Mouse (Mus musculus): ENCODE data around the gene 4931428F04Rik. TPM values are rescaled to one million over a fixed set of nuclear protein-coding genes. Genes with fewer than 3 reads are reported as not detected.
"Not testable (repeated sequence)": the region's sequence is repeated elsewhere in the genome, so short reads cannot be mapped to it uniquely, and the experiment has no call there.

4931428F04Rik gene
- total RNA-seq, 2 experiments from 2014 or later = 1.8 to 2.0 TPM

DNA sequence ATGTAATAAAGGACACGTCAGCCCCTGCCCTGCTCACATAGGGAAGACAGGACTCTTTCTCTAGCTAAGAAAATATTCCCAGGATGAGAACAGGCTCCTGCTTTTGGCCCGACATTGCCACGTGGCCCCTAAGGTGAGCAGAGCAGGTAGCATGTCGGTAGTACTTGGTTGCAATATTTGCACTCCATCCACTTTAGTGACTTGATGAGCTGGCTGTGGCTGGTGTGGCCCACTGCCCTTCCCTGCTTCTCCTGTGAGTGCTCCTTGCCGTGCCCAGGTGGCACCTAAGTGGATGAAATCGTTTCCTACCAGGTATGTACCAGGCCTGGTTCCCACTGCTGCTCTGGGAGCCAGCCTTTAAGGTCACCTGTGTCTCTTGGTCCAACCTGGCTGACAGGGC, 37.7 kb downstream of the 4931428F04Rik start:
- intact Hi-C loops (cut with DNase I) = loop anchor here (5.0 kb wide), 1 partner anchor 40 kb away; no protein-coding TSS in a partner anchor
- no peak for DNase-seq (ENCODE audit: low spot score)

- intact Hi-C loops (cut with DNase I) = no loop called here
- no peak for DNase-seq (ENCODE audit: low spot score)
These were observed 48.6 kb downstream of the 4931428F04Rik start for GRCm38 (mm10) chr8:105241016-105241415.

DNA sequence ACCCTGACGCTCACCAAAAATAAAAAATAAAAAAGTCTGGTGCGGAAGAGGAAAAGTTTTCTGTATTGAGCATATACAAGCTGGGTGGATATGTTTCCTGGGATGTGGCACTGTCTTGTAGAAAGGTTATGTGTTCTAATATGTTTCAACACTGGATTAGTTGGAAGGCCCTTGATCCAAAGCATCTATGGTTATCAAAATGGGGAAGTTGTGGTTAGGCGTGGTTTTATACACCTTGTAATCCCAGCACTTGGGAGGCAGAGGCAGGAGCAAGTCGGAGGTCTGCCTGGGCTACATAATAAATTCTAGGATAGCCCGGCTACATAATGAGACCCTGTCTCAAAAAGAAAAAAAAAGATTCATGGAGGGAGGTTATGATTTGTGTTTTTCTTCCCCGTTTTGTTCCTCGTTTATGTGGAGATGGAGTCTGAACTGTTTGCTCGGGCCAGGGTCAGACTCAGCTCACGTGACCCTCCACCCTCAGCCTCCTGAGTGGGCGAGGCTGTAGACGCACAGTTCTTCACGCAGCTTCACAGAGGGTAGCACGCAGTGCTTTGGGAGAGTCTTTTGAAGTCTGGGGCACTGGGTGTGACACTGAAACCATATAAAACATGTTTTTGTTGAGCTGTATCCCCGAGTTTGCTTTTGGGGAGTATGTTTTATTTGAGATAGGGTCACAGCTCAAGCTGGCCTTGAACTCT, 52.1 kb downstream of the 4931428F04Rik start:
- intact Hi-C loops (cut with DNase I) = no loop called here
- DNase-seq (ENCODE audit: low spot score) = no peak

GRCm38 (mm10) chr8:105235206-105235605, 54.5 kb downstream of the 4931428F04Rik start:
- DNase-seq (ENCODE audit: low spot score) = no peak
- intact Hi-C loops (cut with DNase I) = no loop called here

DNA sequence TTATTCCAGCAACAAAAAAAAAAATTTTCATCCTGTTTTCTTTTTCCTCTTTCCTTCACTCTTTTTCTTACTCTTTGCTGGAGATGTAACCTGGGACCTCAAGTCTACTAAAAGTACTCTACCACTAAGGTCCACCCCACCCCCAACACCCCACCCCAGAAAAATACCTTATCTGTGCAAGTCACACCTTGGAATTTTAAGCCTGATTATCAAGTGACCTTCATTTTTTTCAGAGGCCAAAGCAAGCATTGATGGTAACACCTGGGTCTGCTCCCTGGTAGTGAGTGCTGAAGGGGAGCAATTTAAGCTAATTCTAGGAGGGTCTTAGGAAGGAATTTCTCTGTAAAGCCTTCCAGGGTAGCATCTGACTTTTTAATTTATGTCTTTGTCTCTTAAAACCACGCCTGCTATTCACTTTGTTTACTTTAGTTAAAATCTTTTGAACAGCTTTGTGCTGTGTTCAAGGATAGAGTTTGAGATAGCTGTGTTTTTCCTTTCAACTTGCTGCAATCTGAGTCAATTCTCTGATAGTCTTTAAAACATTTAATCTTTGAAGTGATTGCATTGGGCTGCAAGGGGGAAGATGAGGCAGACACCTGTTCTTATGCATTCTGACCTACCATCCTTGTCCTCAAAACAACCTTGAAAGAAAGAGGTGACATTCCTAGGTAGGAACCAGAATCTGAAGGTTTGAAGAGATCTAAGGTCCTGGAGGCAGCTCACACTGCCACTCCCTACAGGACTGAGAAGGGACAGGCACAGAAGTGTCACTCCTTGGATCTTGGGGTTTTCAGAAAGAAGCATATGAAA, 56.3 kb downstream of the 4931428F04Rik start:
- DNase-seq (ENCODE audit: low spot score) = no peak
- intact Hi-C loops (cut with DNase I) = no loop called here

GRCm38 (mm10) chr8:105232321-105232693, 57.4 kb downstream of the 4931428F04Rik start:
- DNase-seq (ENCODE audit: low spot score); intact Hi-C loops (cut with DNase I): not testable (repeated sequence)

- no peak for DNase-seq (ENCODE audit: low spot score)
- intact Hi-C loops (cut with DNase I) = no loop called here
These were observed 58.0 kb downstream of the 4931428F04Rik start for GRCm38 (mm10) chr8:105231503-105232320.

Small RNA genes lying within 50 kb of the gene (microRNA-seq; reads per million reads assigned to microRNA genes)
- gene Gm27320 = not detected
- gene Mir328 = 2,070 reads per million, percentile 85 among the genes with 10 or more reads in this experiment

Other genes starting within 250 kb of the 4931428F04Rik start
- gene Ces3a, start 241.3 kb downstream of the 4931428F04Rik start, total RNA-seq (2021) = not detected
- under 1 TPM in 1 of 2 experiments, not detected in 1; 0.23 TPM for gene Ces3b, start 206.1 kb downstream of the 4931428F04Rik start, total RNA-seq (2021)
- gene Ces4a, start 158.1 kb downstream of the 4931428F04Rik start, total RNA-seq (2021) = not detected
- gene Cbfb, start 119.2 kb downstream of the 4931428F04Rik start, total RNA-seq (2021) = 10 to 100 TPM; 20.2 to 26.8 TPM
- gene D230025D16Rik, start 64.7 kb downstream of the 4931428F04Rik start, total RNA-seq (2021) = 10 to 100 TPM; 18.5 to 19.5 TPM
- gene B3gnt9, start 34.7 kb downstream of the 4931428F04Rik start, total RNA-seq (2021) = 1 to 10 TPM; 4.1 to 4.9 TPM
- 1 to 10 TPM; 4.4 to 6.9 TPM for gene Tradd, start 25.3 kb downstream of the 4931428F04Rik start, total RNA-seq (2021)
- gene Fbxl8, start 25.2 kb downstream of the 4931428F04Rik start, total RNA-seq (2021) = 1 to 10 TPM; 2.4 to 2.7 TPM
- gene Hsf4, start 20.1 kb downstream of the 4931428F04Rik start, total RNA-seq (2021) = 1 to 10 TPM; 1.5 to 2.2 TPM
- 10 to 100 TPM; 17.2 to 20.1 TPM for gene Nol3, start 13.7 kb downstream of the 4931428F04Rik start, total RNA-seq (2021)
- 1 to 10 TPM; 4.9 to 7.1 TPM for gene Exoc3l, start 6.2 kb upstream of the 4931428F04Rik start, total RNA-seq (2021)
- 10 to 100 TPM; 19.8 to 21.5 TPM for gene E2f4, start 7.8 kb upstream of the 4931428F04Rik start, total RNA-seq (2021)
- gene Elmo3, start 15.7 kb upstream of the 4931428F04Rik start, total RNA-seq (2021) = under 1 TPM; 0.81 to 0.91 TPM
- gene Lrrc29, start 36.4 kb upstream of the 4931428F04Rik start, total RNA-seq (2021) = 1 to 10 TPM; 1.3 to 1.9 TPM
- gene Tmem208, start 36.5 kb upstream of the 4931428F04Rik start, total RNA-seq (2021) = 10 to 100 TPM; 23.4 to 25.3 TPM
- gene Fhod1, start 58.1 kb upstream of the 4931428F04Rik start, total RNA-seq (2021) = 1 to 10 TPM; 6.1 to 7.2 TPM
- gene Slc9a5, start 59.0 kb upstream of the 4931428F04Rik start, total RNA-seq (2021) = under 1 TPM; 0.29 to 0.56 TPM
- gene Plekhg4, start 83.4 kb upstream of the 4931428F04Rik start, total RNA-seq (2021) = not detected
- gene Kctd19, start 123.6 kb upstream of the 4931428F04Rik start, total RNA-seq (2021) = under 1 TPM in 1 of 2 experiments, not detected in 1; 0.44 TPM
- gene Lrrc36, start 123.7 kb upstream of the 4931428F04Rik start, total RNA-seq (2021) = under 1 TPM; 0.42 to 0.73 TPM
- 10 to 100 TPM; 51.4 TPM for gene Tppp3, start 181.7 kb upstream of the 4931428F04Rik start, total RNA-seq (2021)
- 10 to 100 TPM; 12.8 to 13.6 TPM for gene Zdhhc1, start 207.0 kb upstream of the 4931428F04Rik start, total RNA-seq (2021)
- under 1 TPM; 0.13 to 0.36 TPM for gene Hsd11b2, start 228.9 kb upstream of the 4931428F04Rik start, total RNA-seq (2021)